Mouse (Mus musculus) lung, embryonic 14.5 days (tissue): Measurements from ENCODE around the gene Mcoln2. TPM values are rescaled to one million over a fixed set of nuclear protein-coding genes. Genes with fewer than 3 reads are reported as not detected.

ENCODE experiments used
- ATAC-seq: fragments of 200-750 bp; cut with Nextera tagmentation; 2 replicates; pipeline ENCODE4 v1.8.0; 2017; ENCODE audit warnings: mild to moderate bottlenecking, moderate TSS enrichment, moderate library complexity; ENCODE audit not compliant: insufficient read depth
- DNase-seq: peaks from one replicate; pipeline ENCODE4 v3.0.0-alpha.2; 2015
- H3K27ac ChIP-seq: fragments of 300-500 bp; sonication (generic); 2 replicates; pipeline ENCODE4 v1.5.1; 2014; ENCODE audit warnings: low read depth, mild to moderate bottlenecking, moderate library complexity
- H3K27me3 ChIP-seq: fragments of 300-500 bp; sonication (generic); 2 replicates; pipeline ENCODE4 v1.6.1; 2014; ENCODE audit warnings: low read length, control low read depth; ENCODE audit not compliant: insufficient read depth
- H3K36me3 ChIP-seq: fragments of 300-500 bp; sonication (generic); 2 replicates; pipeline ENCODE4 v1.6.1; 2014; ENCODE audit warnings: control low read depth; ENCODE audit not compliant: insufficient read depth
- H3K4me1 ChIP-seq: fragments of 300-500 bp; sonication (generic); 2 replicates; pipeline ENCODE4 v1.6.1; 2014; ENCODE audit warnings: antibody characterized with exemption, control low read depth; ENCODE audit not compliant: insufficient read depth
- H3K4me2 ChIP-seq: fragments of 300-500 bp; sonication (generic); 2 replicates; pipeline ENCODE4 v1.6.1; 2014; ENCODE audit warnings: mild to moderate bottlenecking
- H3K4me3 ChIP-seq: fragments of 300-500 bp; sonication (generic); 2 replicates; pipeline ENCODE4 v1.5.1; 2014; ENCODE audit warnings: low read depth, low read length
- H3K9ac ChIP-seq: fragments of 300-500 bp; sonication (generic); 2 replicates; pipeline ENCODE4 v1.6.1; 2014
- H3K9me3 ChIP-seq: fragments of 300-500 bp; sonication (generic); 2 replicates; pipeline ENCODE4 v1.6.1; 2016; ENCODE audit warnings: low read depth, low read length, control low read depth
- CTCF ChIP-seq: IDR thresholded peaks from 2 replicates; pipeline ENCODE4 v1.5.1; 2016; ENCODE audit warnings: antibody characterized with exemption, low read depth
- WGBS: fragments of 180-500 bp; shearing (Covaris S2); extraction: QIAGEN DNeasy Blood & Tissue Kit; methylation state at CpG from one replicate; pipeline ENCODE4 v1.1.7; 2014; 5-methylcytosine and 5-hydroxymethylcytosine counted together
- polyA plus RNA-seq: library from polyadenylated mRNA; unstranded; fragments of >200 nt; fragmentation: Nextera tagmentation; extraction: Ambion mirVana; gene quantifications from 2 replicates; pipeline ENCODE4 v1.2.1, GENCODE M21; 2014

The Mcoln2 gene
- polyA plus RNA-seq, 1 experiment from 2014 or later = 0.33 TPM

GRCm38 (mm10) chr3:146110358-146110757 lies 39.3 kb upstream of the Mcoln2 start:
- Histone ChIP-seq H3K4me3 (no peak overlapping the region), H3K9me3 (0 out of 2 replicates have a peak, but pooled peaks cover 3% of the 10 kb centered on the region), H3K4me2 (no peak overlapping the region), H3K27ac (no peak overlapping the region), H3K27me3 (peaks cover 4% of the 10 kb centered on the region; the same call in 1 of the 2 replicates), H3K36me3 (no peaks in the 10 kb centered on the region), H3K9ac (no peak overlapping the region), H3K4me1 (no peaks in the 10 kb centered on the region)
- no peak for DNase-seq
- no peak for ATAC-seq
- 64% methylated on average over 2 of the region's 2 CpGs for WGBS
- no peak for TF ChIP-seq CTCF

- Histone ChIP-seq H3K9me3 (0 out of 2 replicates have a peak, but pooled peaks cover 3% of the 10 kb centered on the region), H3K4me2 (no peak overlapping the region), H3K4me1 (no peaks in the 10 kb centered on the region), H3K27me3 (peaks cover 4% of the 10 kb centered on the region; the same call in 1 of the 2 replicates), H3K36me3 (no peaks in the 10 kb centered on the region), H3K27ac (no peak overlapping the region), H3K4me3 (no peak overlapping the region), H3K9ac (no peak overlapping the region)
- DNase-seq (no peak), ATAC-seq (no peak)
- no peak for TF ChIP-seq CTCF
- WGBS = 56% methylated on average over 6 of the region's 6 CpGs
Observed at GRCm38 (mm10) chr3:146110916-146111315, 38.7 kb upstream of the Mcoln2 start.

GRCm38 (mm10) chr3:146117258-146117996 lies 32.2 kb upstream of the Mcoln2 start, which contains the start of gene Mcoln3:
Gene Mcoln3 (plus strand): TSS chr3:146117450.
- DNase-seq (no peak), ATAC-seq (peak; percentile 56)
- H3K36me3 ChIP-seq = no peaks in the 10 kb centered on the region
- no peak within 1 kb of the TSS for H3K27ac ChIP-seq
- TF ChIP-seq CTCF = no peak
- peaks cover 17% of the 10 kb centered on the region; the same call in 1 of the 2 replicates for H3K27me3 ChIP-seq
- peak within 1 kb of the TSS; percentile 57 for H3K4me2 ChIP-seq
- WGBS = 9% methylated on average over 34 of the region's 35 CpGs
- no peaks in the 10 kb centered on the region for H3K4me1 ChIP-seq
- H3K4me3 ChIP-seq = peak within 1 kb of the TSS; percentile 26
- no peak within 1 kb of the TSS for H3K9ac ChIP-seq
- H3K9me3 ChIP-seq = no peaks in the 10 kb centered on the region

GRCm38 (mm10) chr3:146117997-146118457 lies 31.6 kb upstream of the Mcoln2 start:
- H3K4me1 ChIP-seq = no peaks in the 10 kb centered on the region
- H3K36me3 ChIP-seq = no peaks in the 10 kb centered on the region
- ATAC-seq (no peak), DNase-seq (no peak)
- no peak overlapping the region for H3K27ac ChIP-seq
- peaks cover 17% of the 10 kb centered on the region; the same call in 1 of the 2 replicates for H3K27me3 ChIP-seq
- no peak for TF ChIP-seq CTCF
- 55% methylated on average over 9 of the region's 9 CpGs for WGBS
- peak overlapping the region; percentile 57 for H3K4me2 ChIP-seq
- H3K9ac ChIP-seq = no peak overlapping the region
- no peak overlapping the region for H3K4me3 ChIP-seq
- H3K9me3 ChIP-seq = no peaks in the 10 kb centered on the region

- peak overlapping the region; percentile 54 for H3K4me2 ChIP-seq
- H3K4me3 ChIP-seq = peak overlapping the region; percentile 17; the same call in 1 of the 2 replicates
- peak overlapping the region; percentile 12; the same call in 1 of the 2 replicates for H3K27ac ChIP-seq
- H3K36me3 ChIP-seq = no peaks in the 10 kb centered on the region
- peak; percentile 40; the same call in 1 of the 2 replicates for ATAC-seq
- peak; percentile 61 for DNase-seq
- peaks cover 17% of the 10 kb centered on the region; the same call in 1 of the 2 replicates for H3K27me3 ChIP-seq
- TF ChIP-seq CTCF = no peak
- H3K9ac ChIP-seq = peak overlapping the region; percentile 32
- H3K9me3 ChIP-seq = no peaks in the 10 kb centered on the region
- H3K4me1 ChIP-seq = no peaks in the 10 kb centered on the region
- WGBS = 13% methylated on average over 25 of the region's 25 CpGs
Observed at GRCm38 (mm10) chr3:146121310-146122124, 28.1 kb upstream of the Mcoln2 start.

- H3K9ac ChIP-seq = no peak overlapping the region
- peaks cover 11% of the 10 kb centered on the region; the same call in 1 of the 2 replicates for H3K27me3 ChIP-seq
- no peak overlapping the region for H3K4me3 ChIP-seq
Observed at GRCm38 (mm10) chr3:146122125-146122420, 27.6 kb upstream of the Mcoln2 start.

More at GRCm38 (mm10) chr3:146122125-146122420, 27.6 kb upstream of the Mcoln2 start:
- Histone ChIP-seq H3K4me1 (no peaks in the 10 kb centered on the region), H3K27ac (no peak overlapping the region), H3K36me3 (no peaks in the 10 kb centered on the region), H3K9me3 (no peaks in the 10 kb centered on the region), H3K4me2 (peak overlapping the region; percentile 54)
- ATAC-seq (no peak), DNase-seq (no peak)
- 52% methylated on average over 3 of the region's 3 CpGs for WGBS
- no peak for TF ChIP-seq CTCF
